ENCODE assay signal across 14 mouse cellular contexts in the genomic region with DNA sequence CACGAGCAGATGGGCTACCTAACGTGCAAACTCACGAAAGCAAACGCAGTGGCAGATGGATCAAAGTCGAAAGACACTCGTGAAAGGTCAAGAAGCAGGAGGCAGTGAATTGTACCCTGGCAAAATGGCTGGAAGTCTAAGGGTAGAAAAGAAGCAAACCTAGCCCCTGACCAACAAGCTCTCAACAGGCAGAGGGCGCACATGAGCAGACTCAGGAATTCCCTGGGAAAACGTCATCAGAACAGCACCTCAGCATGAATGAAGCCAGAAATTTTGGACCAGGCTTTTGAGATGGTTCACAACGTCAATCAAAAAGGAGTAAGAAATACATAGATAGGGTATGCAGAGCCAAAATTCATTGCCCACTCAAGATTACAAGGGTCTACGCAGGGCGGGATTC. TPM values are rescaled to one million over a fixed set of nuclear protein-coding genes. Genes with fewer than 3 reads are reported as not detected.
A peak's percentile ranks its signal among the peaks of the same experiment; 100 is the strongest.
DNase-seq lines count a peak whose midpoint lies in the region; ATAC-seq and TF ChIP-seq lines count a peak whose summit lies in the region.
"Not testable (repeated sequence)": the region's sequence is repeated elsewhere in the genome, so short reads cannot be mapped to it uniquely, and the experiment has no call there.
"Had no signal": no experiment of that assay in that cellular context is flagged by ENCODE, and none has a peak within 500 bp of the region (broad histone marks: within the 10 kb centered on the region; RNA-seq: fewer than 3 reads in every experiment).

No protein-coding gene starts in this region.

- not testable (repeated sequence) for TF ChIP-seq EP300 in lung, postnatal 0 days (IDR thresholded peaks at IDR 0.05)

- H3K36me3 ChIP-seq in embryonic facial prominence, embryonic 11.5 days (replicated peaks; ENCODE audit: control insufficient read depth, insufficient read depth, low read depth, low read length); heart, embryonic 15.5 days; kidney, adult 2 months (ENCODE audit: control insufficient read depth, insufficient read depth, low read length); lung, postnatal 0 days (ENCODE audit: insufficient read depth, low read length): not testable (repeated sequence)

- 9% methylated on average over 5 of the region's 11 CpGs for WGBS in embryonic facial prominence, embryonic 11.5 days
- WGBS in heart, embryonic 15.5 days = 8% methylated on average over 7 of the region's 11 CpGs
- 8% methylated on average over 7 of the region's 11 CpGs for WGBS in kidney, adult 2 months
- 10% methylated on average over 5 of the region's 11 CpGs for WGBS in lung, postnatal 0 days

- H3K27ac ChIP-seq in embryonic facial prominence, embryonic 11.5 days (replicated peaks; ENCODE audit: low read depth, low read length); heart, embryonic 15.5 days; kidney, adult 2 months (ENCODE audit: insufficient read depth, low read depth, low read length); left cerebral cortex, adult 2 months; lung, postnatal 0 days (ENCODE audit: low read length): not testable (repeated sequence)

- intact Hi-C loops in left cerebral cortex, adult 2 months (cut with DNase I) = not testable (repeated sequence)

- H3K4me3 ChIP-seq in embryonic facial prominence, embryonic 11.5 days (ENCODE audit: low read depth, low read length); heart, embryonic 15.5 days; kidney, adult 2 months (ENCODE audit: insufficient read depth, low read depth, low read length); left cerebral cortex, adult 2 months; lung, postnatal 0 days (ENCODE audit: low read depth, low read length): not testable (repeated sequence)

- TF ChIP-seq CTCF in kidney, adult 2 months (conservative IDR thresholded peaks at IDR 0.05; ENCODE audit: insufficient read depth, insufficient read length, low read depth, low read length) = peak; percentile 45; the same call in 1 of the 2 replicates
- peak; percentile 44 for TF ChIP-seq CTCF in left cerebral cortex, adult 2 months (IDR thresholded peaks at IDR 0.05)
- TF ChIP-seq CTCF in lung, postnatal 0 days (IDR thresholded peaks at IDR 0.05) = peak; percentile 63

- H3K27me3 ChIP-seq in embryonic facial prominence, embryonic 11.5 days (ENCODE audit: control insufficient read depth, insufficient read depth, low read length); heart, embryonic 15.5 days; kidney, adult 2 months (replicated peaks; ENCODE audit: control insufficient read depth, insufficient read depth, low read length); lung, postnatal 0 days (replicated peaks; ENCODE audit: insufficient read depth, low read length): not testable (repeated sequence)

- H3K4me2 ChIP-seq in embryonic facial prominence, embryonic 11.5 days (ENCODE audit: low read depth, low read length); lung, postnatal 0 days (replicated peaks; ENCODE audit: low read depth, low read length): not testable (repeated sequence)
- peak overlapping the region; percentile 36; the same call in 1 of the 2 replicates for H3K4me2 ChIP-seq in heart, embryonic 15.5 days

- not testable (repeated sequence) for H3K9ac ChIP-seq in embryonic facial prominence, embryonic 11.5 days (replicated peaks; ENCODE audit: low read length); heart, embryonic 15.5 days; lung, postnatal 0 days (replicated peaks; ENCODE audit: low read depth)

- not testable (repeated sequence) for ATAC-seq in embryonic facial prominence, embryonic 11.5 days (replicated peaks; ENCODE audit: insufficient number of reproducible peaks, low FRiP score, low TSS enrichment, low read depth); heart, embryonic 15.5 days (replicated peaks; ENCODE audit: insufficient number of reproducible peaks, insufficient read depth, low FRiP score, low read depth); lung, postnatal 0 days

- not testable (repeated sequence) for H3K9me3 ChIP-seq in embryonic facial prominence, embryonic 11.5 days (replicated peaks; ENCODE audit: control insufficient read depth, low read length); heart, embryonic 15.5 days (replicated peaks); lung, postnatal 0 days (ENCODE audit: low read length)

- not testable (repeated sequence) for H3K4me1 ChIP-seq in embryonic facial prominence, embryonic 11.5 days (ENCODE audit: control insufficient read depth, insufficient read depth, low read length); heart, embryonic 15.5 days (replicated peaks); kidney, adult 2 months (ENCODE audit: control insufficient read depth, insufficient read depth, low read length); lung, postnatal 0 days (ENCODE audit: insufficient read depth, low read depth, low read length)

- peak; percentile 30 for DNase-seq in brain, embryonic 18.5 days (ENCODE audit: low read depth, low spot score)
- DNase-seq in embryonic facial prominence, embryonic 11.5 days (ENCODE audit: low spot score) = peak; percentile 80
- peak; percentile 23 for DNase-seq in kidney, adult 2 months
- DNase-seq in left cerebral cortex, adult 2 months (ENCODE audit: extremely low spot score in 1 of 2, low spot score in 2 of 2) = peak in 1 of 2 experiments; percentile 55
- peak; percentile 46 for DNase-seq in lung, postnatal 0 days (ENCODE audit: low spot score)
- DNase-seq in retina, adult 2 months (ENCODE audit: low read depth, low spot score) = peak; percentile 4

- not testable (repeated sequence) for TF ChIP-seq POLR2A in kidney, adult 2 months (IDR thresholded peaks at IDR 0.05; ENCODE audit: low read depth, low read length)

RNA-seq across cellular contexts. Expression of a gene that starts 1.0 kb away (rescaled TPM):
- 0.17 and 0.39 TPM in 2 replicates for polyA plus RNA-seq in embryonic facial prominence, embryonic 11.5 days (2014; fragmentation: Nextera tagmentation; extraction: Ambion mirVana)
- 0.06 and 0.08 TPM in 2 replicates for polyA plus RNA-seq in heart, embryonic 15.5 days (2015; fragmentation: Nextera tagmentation; extraction: Ambion mirVana)
- not detected in 2 replicates for polyA plus RNA-seq in kidney, adult 2 months (2012; rRNA removed)
- total RNA-seq in left cerebral cortex, adult 2 months (2021) = under 1 TPM; 0.47 to 1.00 TPM
- polyA plus RNA-seq in lung, postnatal 0 days (2015; fragmentation: Nextera tagmentation; extraction: Ambion mirVana) = 0.10 and 0.47 TPM in 2 replicates
- polyA plus RNA-seq: liver, embryonic 15.5 days; myocyte had no signal

RNA-seq across cellular contexts. Expression of a gene that starts 49.0 kb away (rescaled TPM):
- not detected in 2 replicates for polyA plus RNA-seq in embryonic facial prominence, embryonic 11.5 days (2014; fragmentation: Nextera tagmentation; extraction: Ambion mirVana)
- polyA plus RNA-seq in heart, embryonic 15.5 days (2015; fragmentation: Nextera tagmentation; extraction: Ambion mirVana) = not detected in 2 replicates
- polyA plus RNA-seq in kidney, adult 2 months (2012; rRNA removed) = not detected in 2 replicates
- total RNA-seq in left cerebral cortex, adult 2 months (2021) = not detected
- polyA plus RNA-seq in lung, postnatal 0 days (2015; fragmentation: Nextera tagmentation; extraction: Ambion mirVana) = not detected in 2 replicates
- total RNA-seq: adrenal gland, adult 8-10 months; ES-E14; gastrocnemius, postnatal 36 days had no signal
- polyA plus RNA-seq: embryonic facial prominence, embryonic 15.5 days; intestine, embryonic 15.5 days; liver, embryonic 15.5 days; myocyte had no signal
